Mouse (Mus musculus) c-Kit-positive CD71-positive TER-119-positive erythroid progenitor cells, embryonic 14.5 days (primary cell): ENCODE measurements at regions not wholly inside any gene's neighbourhood (a gene's known extent, or its start where the extent isn't known, plus 50 kb on each side); places are given as distances from the start of the nearest gene placed in this dataset.

Source experiments
- DNase-seq: peaks from one replicate; pipeline ENCODE4 v3.0.0-alpha.2; 2013; ENCODE audit warnings: low spot score

GRCm38 (mm10) chr1:78050231-78050630 lies 146.7 kb downstream of the Pax3 start:
- DNase-seq: no peak

GRCm38 (mm10) chr1:78032336-78032735 lies 164.6 kb downstream of the Pax3 start:
- no peak for DNase-seq

DNA sequence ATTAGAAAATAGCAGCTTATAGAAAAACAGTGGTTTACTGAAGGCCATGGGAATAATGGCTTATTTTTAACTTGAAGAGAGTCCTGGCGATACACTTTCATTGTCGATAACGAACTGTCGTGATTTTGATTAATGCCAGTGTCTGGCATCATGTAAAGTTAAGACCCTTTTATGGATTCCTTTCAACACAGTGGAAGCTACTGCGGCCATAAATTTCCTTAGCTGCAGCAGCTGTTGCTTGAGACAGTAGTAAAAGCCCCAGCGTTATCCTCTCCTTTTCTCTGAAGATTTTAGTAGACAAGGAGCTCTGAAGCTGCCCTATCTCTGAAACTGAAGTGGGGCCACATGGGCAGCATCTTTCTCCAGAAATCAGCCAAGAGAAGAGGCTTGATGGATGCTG lies 175.2 kb downstream of the Pax3 start:
- no peak for DNase-seq

- DNase-seq: no peak
Observed at GRCm38 (mm10) chr1:78021014-78021413, 175.9 kb downstream of the Pax3 start.

DNA sequence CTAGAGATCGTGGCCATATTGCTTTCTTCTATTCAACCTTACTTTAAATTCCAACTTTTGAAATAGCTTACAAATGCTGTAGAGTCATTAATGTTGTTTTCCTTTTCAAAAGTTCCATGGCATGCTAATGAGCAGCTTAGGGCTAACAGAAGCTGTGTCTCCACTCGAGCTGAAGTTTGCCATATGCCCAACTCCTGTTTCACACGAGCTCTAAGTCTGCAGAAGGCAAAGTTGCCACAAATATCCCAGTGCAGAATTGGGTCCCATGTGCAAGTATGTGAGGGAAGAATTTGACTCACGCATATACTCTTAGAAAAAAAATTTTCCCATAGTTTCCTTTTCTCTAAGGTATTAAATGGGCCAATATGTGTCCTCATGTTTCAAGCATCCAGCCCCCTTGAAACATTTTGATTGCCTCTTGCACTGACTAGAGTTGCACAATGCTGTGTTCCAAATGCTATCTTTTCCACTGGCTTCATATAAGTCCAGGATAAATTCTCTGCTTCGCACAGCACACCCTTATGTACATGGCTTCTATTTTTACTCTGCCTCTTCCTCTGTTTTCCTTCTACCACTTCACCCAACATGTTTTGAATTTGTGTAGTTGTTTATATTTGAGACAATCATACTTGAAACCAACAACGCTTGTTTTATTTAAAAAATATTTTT lies 178.9 kb downstream of the Pax3 start:
- no peak for DNase-seq

GRCm38 (mm10) chr1:78016541-78017267 lies 180.2 kb downstream of the Pax3 start:
- DNase-seq: no peak

GRCm38 (mm10) chr1:78015999-78016398 lies 180.9 kb downstream of the Pax3 start:
- DNase-seq: no peak

GRCm38 (mm10) chr1:78013396-78013795 lies 183.5 kb downstream of the Pax3 start:
- DNase-seq: no peak

- peak; percentile 0 for DNase-seq
Observed at GRCm38 (mm10) chr1:78008811-78009410, 188.0 kb downstream of the Pax3 start.

GRCm38 (mm10) chr1:78004376-78004775 lies 192.6 kb downstream of the Pax3 start:
- no peak for DNase-seq

DNA sequence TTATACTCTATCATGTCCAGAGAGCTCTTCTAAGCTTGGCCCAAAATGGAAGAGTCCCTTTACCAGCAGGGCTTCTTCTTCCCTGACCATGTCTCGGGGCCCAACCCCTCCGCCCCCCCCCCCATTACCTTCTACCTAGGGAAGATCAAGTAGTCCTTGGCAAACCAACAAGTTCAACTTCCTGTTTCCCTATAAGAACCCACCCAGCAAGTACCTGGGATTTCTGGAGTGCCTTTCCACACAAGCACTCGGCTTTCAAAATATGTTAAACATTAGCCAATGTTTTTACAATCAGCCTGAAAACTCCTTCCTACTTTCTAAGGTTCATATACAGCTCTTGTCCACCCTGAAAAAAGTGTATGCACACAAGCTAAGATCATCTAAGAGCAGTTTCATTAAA lies 198.2 kb downstream of the Pax3 start:
- no peak for DNase-seq

DNA sequence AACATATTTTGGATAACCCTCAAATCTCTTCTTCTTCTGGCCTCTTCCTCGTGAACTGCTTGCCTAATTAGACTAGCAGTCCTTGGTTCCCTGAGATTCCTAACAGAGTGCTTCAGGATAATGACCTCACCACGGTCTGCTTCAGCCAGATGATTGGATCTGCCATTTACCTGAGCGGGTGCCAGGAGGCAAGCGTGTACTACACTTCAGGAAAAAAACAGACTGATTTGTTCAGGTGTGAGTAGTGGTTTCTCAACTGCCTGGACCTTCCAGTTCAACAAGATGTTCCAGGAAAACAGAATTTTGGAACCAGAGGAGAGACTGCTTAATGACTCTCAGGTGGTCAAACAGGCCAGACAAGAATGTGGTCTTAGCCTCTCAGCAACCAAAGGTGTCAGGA lies 215.4 kb downstream of the Pax3 start:
- DNase-seq: no peak

DNA sequence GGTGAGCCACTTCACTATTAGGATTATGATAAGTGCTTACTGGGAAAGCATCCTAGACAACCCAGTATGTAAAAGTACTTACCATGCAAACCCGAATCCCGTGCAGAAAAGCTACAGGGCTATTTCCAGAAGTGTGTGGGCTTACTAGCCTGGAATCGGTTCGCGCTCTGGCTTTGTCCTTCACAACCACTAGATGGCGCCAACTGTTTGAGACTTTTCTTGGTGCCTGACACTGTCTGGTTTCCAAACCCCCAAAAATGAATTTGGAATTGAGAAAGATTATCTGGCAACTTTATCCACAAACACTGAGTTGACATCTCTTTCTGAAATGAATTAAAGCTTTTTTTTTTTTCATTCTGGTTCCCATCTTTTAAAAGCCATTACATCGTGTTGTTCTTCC lies 218.2 kb downstream of the Pax3 start:
- DNase-seq: peak; percentile 22

DNA sequence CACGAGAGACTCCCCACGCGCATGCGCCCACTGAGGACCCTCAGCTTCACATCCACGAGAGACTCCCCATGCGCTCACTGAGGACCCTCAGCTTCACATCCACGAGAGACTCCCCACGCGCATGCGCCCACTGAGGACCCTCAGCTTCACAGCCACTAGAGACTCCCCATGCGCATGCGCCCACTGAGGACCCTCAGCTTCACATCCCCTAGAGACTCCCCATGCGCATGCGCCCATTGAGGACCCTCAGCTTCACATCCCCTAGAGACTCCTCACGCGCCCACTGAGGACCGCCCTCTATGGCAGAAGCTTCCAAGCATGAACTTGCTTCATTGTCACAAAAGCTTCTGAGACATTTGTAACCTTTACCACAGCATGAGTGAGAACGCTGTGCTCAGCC lies 221.0 kb downstream of the Pax3 start:
- no peak for DNase-seq

DNA sequence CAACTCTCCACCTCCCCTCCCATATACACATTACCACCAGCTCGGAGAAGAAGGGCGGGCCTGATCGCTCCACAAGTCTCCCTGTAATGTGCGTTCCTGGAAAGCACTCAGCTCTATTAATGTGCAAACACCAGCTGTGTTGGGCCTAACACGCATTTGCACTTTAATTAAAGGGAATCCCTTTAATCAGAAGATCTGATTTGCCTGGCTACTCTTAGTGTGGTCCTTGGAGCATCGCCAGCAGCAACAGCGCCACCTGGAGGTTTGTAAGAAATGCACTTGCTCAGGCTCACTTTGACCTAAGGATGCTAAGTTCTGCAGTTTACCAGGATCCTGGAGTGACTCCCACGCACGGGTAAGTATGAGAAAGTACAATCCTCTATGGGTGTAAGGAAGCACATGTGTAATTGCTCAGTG lies 224.6 kb downstream of the Pax3 start:
- peak; percentile 5 for DNase-seq

GRCm38 (mm10) chr1:77964656-77965335 lies 232.1 kb downstream of the Pax3 start:
- DNase-seq: no peak

GRCm38 (mm10) chr1:77959309-77959708 lies 237.6 kb downstream of the Pax3 start:
- DNase-seq: no peak

DNA sequence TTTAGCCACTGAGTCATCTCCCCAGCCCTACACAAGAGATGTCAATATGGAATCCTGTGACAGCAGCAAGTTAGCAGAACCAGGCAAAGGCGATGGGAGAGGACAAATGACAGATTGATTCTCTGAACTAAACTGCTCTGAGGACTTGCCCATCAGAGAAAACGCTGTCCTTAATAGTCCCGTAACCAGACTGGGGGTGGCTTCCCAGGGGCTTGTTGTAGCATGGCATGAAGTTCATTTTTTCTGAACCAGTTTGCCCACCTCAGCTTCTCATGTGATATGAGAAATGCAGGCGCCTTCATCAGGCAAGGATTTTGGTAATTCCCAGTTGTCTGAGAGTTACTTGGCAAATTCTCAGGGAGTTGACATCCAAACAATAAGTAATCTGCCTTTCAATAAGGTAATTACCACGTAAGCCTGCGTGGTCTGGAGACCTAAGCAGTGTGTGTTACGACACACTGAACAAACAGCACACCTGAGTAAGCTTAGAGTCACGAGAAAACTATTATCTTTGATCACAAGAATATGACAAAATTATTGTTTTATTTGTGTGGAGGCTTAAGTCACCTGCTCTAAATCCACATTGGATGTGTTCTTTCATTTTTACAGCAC lies 239.7 kb downstream of the Pax3 start:
- DNase-seq: no peak

GRCm38 (mm10) chr1:77947894-77948293 lies 249.0 kb downstream of the Pax3 start:
- no peak for DNase-seq

DNA sequence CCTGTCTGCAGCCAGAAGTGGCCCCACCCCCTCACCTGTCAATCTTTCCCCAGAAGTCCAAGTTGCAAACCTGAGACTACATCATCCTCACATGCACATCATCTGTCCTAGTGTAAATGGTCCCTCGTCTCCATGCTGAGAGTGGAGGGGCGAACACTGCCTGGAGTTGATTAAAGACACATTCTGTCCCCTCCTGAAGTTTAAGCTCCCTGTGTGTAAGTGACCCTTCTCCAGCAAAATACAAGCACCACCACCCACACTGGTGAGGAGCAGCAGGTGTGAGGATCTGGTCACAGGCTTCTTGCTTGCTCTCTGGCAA lies 252.6 kb downstream of the Pax3 start:
- no peak for DNase-seq

GRCm38 (mm10) chr1:77943633-77944326 lies 253.2 kb downstream of the Pax3 start:
- DNase-seq: no peak

GRCm38 (mm10) chr1:77943101-77943500 lies 253.8 kb downstream of the Pax3 start:
- peak; percentile 13 for DNase-seq
